Mouse (Mus musculus) liver, adult (tissue): Measurements from ENCODE around the gene Hoxc5.

Experiments used
- GATA4 ChIP-seq: IDR thresholded peaks from 2 replicates; pipeline ENCODE4 v1.6.1; 2014; ENCODE audit warnings: mild to moderate bottlenecking, low read length; ENCODE audit not compliant: insufficient replicate concordance

Gene Hoxc5

DNA sequence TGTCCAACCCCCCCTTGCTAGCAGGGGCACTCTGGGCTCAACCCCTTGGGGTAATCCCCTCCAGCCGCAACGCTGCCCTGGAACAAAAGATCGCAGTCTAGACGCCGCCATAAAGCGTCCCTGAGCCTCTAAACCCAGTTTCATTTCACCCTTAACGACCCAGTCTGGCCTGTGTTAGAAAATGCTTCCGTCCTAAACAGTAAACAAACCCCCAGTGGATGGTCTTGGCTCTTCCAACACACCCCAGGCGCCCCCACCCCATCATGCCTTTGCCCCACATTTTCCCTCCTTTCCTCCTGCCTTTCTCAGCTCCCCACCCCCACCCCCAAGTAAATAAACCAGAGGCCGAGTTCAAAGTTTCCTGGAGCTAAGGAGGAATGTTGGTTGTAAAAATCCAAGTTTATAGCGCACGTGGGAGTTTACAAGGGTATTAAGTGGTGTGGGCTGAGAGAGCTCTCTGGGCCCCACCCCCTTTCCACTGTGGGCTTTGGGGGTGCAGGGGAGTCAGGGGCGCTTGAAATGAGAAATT, 7.5 kb upstream of the Hoxc5 start:
- no peak for TF ChIP-seq GATA4

GRCm38 (mm10) chr15:102961728-102962127, 5.5 kb upstream of the Hoxc5 start:
- no peak for TF ChIP-seq GATA4

GRCm38 (mm10) chr15:102962492-102962891, 4.8 kb upstream of the Hoxc5 start:
- TF ChIP-seq GATA4: no peak

DNA sequence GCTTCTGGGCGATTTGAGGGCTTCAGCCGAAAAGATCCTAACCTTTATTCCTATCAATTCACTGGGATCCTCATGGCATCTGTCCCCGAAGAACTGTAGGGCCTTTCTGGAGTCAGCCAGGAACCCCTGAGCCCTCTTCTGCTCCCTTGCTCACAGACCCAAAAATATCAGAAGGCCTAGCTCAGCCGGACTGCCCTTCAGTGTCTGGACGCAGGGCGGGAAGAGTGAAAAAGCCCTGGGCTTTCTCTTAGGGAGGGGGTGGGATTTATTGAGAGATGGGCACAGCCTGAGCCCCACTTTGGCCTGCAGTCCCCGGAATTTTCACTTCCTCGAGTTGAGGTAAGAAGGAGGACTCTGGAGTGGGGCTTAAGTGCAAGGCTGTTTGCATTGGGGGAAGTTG, 4.0 kb upstream of the Hoxc5 start:
- no peak for TF ChIP-seq GATA4

DNA sequence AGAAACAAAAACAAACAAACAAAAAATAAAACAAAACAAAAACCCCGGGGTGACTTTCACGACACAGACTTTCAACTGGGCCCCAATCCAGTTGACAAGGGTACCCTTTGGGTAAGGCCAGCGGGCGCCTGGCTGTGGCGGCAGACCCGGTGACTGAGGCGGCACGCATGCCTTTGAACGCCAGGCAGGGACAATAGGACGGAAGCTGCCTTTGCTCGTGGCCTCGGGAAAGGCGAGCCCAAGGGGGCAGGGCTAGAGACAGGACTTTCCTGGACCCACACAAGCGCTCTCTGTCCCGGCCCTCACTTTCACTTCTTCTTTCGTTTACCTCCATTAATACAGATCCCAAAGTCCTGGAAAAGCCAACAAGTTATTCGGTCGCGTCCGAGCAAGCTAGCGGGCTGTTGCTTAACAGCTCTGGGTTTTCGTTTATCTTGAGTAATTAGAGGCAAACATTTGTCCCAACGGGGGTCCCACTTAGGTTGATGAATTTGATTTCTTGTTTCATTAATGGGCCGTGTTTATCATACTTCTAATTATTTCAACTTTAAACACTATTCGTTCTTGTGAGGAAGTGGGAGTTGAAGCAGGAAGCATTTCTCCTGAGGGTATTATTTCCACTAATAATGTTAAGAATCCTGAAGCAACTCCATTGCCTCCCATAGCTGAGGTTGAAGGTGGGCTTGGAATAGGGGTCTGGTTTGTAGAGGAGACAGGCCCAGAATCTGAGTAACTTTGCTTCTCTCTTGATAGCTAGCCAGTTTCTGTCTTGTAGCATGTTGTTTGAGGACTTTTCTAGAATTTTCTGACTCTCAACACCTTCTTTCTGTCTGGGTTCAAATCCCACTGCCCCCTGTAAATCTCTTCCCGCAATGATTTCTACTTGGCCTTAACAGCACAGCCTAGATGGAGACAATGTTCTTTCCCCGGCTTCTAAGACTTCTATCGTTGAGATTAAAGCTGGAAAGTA, 3.3 kb upstream of the Hoxc5 start:
- no peak for TF ChIP-seq GATA4

DNA sequence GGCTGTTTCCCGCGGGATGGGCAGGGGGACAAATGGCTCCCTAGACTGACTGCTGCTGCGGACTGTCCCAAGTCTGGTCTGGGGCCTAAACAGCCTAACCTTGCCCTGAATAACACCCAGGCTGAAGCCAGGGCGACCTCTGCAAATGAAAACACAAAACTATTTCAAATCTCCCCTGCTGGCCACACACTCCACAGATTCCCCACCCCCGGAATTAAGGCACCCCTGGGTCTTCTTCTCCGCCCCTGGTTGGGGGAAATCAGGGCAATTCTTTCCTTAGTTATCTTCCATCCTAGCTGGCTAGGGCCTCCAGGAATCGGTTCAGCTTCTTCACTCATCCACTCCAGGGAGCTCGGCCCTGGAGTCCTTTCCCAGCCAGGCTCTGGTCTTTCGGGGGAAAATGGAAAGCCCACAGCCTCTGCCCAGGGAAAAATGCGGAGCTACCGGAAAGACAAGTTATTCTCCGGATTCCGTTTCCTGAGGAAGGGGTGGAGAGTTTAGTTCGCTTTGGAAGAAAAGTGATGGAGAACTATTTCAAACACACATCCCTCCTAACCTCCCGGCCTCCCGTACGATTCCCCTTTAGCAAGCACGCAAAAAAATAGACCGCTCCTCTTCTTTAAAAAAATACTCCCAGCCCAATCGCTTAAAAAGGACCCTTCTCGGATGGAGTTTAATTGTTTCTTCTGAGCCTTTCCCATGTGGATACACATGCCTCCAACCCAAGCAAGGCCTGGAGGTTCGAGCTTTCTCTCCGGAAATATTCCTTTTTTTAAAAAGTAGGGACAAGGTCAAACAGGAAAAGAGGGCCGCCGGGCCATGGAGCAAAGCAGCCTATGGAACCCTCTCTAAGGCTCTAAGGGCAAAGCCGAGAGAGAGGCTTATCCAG, 2.0 kb upstream of the Hoxc5 start:
- no peak for TF ChIP-seq GATA4

DNA sequence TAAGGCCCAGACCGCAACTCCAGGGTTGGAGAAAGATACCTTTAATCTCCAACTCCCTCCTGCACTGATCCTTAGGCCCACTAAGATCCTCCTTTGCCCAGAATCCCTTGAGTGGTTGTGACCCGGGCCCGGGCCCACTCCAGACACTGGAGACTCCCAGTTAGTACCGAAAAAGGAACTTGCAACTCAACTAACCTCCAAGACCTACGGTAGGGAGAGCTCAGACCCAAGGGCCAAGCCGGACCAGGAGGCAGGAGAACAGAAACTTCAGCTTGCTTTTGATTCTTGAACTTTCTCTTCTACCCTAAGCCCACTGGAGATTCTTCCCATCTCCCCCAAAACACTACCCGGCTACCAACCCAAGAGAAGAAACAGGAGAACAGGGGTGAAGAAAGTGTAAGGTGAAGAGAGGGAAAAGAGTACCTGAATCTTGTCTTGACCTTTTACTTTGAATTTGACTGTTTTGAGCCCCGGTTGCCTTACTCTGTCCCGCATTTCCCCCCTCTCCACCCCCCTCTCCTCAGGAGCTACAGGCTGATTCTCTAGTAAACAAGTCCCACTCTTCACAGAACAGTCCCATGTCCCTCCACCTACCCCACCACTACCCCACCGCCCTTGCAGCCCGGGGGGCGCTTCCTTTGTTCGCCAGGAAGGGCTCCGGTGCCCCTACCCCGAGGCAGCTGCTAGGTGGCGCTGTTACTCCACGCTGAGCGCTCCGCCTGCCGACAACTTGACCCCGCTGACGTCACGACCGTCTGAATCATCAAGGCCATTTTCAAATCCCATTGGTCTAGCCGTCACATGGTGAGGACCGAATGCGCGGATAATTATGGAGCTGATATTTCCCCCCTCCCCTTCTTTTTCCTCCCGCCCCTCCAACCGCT, 1.1 kb upstream of the Hoxc5 start:
- no peak for TF ChIP-seq GATA4

GRCm38 (mm10) chr15:102966776-102967311, 399 bp upstream of the Hoxc5 start, which contains the start of gene Hoxc10:
Hoxc10 (plus strand) TSS chr15:102966796.
- no peak for TF ChIP-seq GATA4

GRCm38 (mm10) chr15:102967511-102968397, 511 bp downstream of the Hoxc5 start:
- TF ChIP-seq GATA4: no peak

GRCm38 (mm10) chr15:102969296-102969695, 2.1 kb downstream of the Hoxc5 start:
- no peak for TF ChIP-seq GATA4

DNA sequence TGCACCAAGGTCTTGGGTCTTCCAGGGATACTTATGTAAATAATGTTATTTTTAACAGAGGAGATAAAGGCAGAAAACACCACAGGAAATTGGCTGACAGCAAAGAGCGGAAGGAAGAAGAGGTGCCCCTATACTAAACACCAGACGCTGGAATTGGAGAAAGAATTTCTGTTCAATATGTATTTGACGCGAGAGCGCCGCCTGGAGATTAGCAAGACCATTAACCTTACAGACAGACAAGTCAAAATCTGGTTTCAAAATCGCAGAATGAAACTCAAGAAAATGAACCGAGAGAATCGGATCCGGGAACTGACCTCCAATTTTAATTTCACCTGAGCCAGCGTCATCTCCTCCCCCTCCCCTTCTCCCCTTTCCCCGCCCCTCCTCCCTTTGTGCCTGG, 3.5 kb downstream of the Hoxc5 start:
- TF ChIP-seq GATA4: no peak

DNA sequence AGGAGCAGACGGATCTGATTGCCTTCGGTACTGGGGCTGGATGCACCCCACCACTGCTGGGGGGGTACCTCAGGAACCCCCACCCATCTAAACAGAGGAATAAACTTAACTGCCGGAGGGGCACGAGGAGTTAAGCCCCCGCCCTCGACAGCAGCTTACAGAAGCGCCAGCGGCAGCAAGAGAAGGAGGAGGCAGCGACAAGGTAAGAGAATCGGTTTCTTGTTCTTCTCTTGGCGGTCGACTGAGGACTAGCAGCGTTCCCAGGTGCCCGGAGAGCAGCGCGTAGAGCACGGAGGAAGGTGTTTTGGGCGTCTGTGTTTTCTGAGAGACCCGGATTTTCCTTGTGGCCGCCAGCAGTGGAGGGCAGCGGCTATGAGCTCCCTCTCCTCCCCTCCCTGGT, 5.0 kb downstream of the Hoxc5 start:
- no peak for TF ChIP-seq GATA4

GRCm38 (mm10) chr15:102972753-102973152, 5.5 kb downstream of the Hoxc5 start:
- no peak for TF ChIP-seq GATA4
